Mouse (Mus musculus): ENCODE results near the gene Pdss1. TPM values are rescaled to one million over a fixed set of nuclear protein-coding genes. Genes with fewer than 3 reads are reported as not detected.
"Not testable (repeated sequence)": the region's sequence is repeated elsewhere in the genome, so short reads cannot be mapped to it uniquely, and the experiment has no call there.

The Pdss1 gene
- 19.1 and 22.8 TPM in 2 replicates for polyA plus RNA-seq (2015; fragmentation: Nextera tagmentation; extraction: Ambion mirVana)

DNA sequence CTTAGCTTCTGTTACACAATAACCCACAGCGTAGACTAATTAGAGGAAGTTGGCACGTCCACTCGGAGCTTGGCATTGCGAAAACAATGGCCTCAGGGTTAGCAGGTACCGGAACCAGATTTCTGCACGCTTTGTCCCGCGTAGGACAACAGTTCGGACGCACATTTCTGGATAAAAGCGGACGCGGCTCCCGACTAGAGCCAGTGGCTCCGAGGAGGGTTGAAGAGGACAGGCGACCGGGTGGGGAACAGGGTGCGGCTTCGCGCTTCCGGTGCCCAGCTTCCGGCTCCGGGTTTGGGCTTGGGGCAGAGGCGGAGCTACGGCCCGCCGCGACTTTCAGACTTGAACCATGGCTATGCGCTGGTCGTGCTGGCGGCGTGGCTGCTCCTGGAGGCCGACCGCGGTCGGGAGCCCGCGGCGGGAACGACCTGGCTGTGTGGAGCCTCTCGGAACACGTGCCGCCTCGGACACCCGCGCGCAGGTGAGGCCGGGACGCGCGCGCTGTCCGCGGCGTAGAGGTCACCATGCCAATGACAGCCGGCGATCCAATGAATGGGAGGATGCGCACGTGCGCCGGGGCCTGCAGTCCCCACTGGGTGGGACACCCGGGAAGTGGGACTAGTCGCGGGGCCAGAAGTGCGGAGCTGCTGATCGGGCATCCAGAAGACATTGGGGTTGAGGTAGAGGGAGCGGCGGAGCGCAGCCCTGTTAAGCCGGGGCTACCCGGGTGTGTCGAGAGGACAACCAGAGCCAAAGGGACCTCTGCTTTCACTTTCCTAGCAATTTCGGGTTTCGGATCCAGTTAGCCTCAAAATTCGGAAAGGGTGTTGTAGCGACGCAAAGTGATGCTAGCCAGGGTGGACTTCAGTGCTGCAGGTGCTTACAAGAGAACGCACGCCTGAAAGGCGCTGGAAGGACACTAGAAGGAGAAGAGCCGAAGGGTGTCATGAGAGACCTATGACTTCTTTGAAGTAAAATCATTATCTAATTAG is at the start of gene Pdss1:
Pdss1 (plus strand) TSS at position 241 of the 992 bp plus-strand sequence.
- Histone ChIP-seq H3K9me3 (replicated peaks) (no peaks in the 10 kb centered on the region), H3K4me3 (replicated peaks) (peak within 1 kb of the TSS; percentile 93), H3K27ac (peak within 1 kb of the TSS; percentile 84), H3K27me3 (no peaks in the 10 kb centered on the region), H3K36me3 (peaks cover 4% of the 10 kb centered on the region), H3K4me2 (peak within 1 kb of the TSS; percentile 74), H3K4me1 (replicated peaks) (peaks cover 20% of the 10 kb centered on the region), H3K9ac (peak within 1 kb of the TSS; percentile 89)
- ATAC-seq (ENCODE audit: low read depth) (peak; percentile 99), DNase-seq (peak; percentile 85)
- WGBS (ENCODE audit: insufficient replicate concordance), result under 1% methylated on average over 81 of the region's 81 CpGs

DNA sequence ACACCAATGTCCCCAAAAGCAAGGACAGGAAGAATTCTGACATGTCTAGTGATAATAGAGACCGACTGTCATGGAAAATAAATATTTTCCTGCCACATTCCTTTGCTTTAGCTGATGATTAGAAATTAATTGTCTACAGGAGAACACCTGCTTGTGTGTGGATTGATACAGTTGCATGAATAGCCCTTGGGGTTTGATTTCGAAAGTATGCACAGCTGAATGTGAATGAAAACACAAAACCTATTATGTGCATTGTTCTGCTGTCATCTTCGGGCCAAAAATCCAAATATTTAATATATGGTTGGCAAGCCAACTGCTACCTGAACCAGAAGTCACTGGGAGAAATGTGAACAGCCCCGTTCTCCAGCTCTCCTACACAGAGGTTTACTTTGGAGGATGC is 43.4 kb upstream of the Pdss1 start:
- no peak overlapping the region for H3K4me2 ChIP-seq
- no peaks in the 10 kb centered on the region for H3K27me3 ChIP-seq
- DNase-seq (no peak), ATAC-seq (ENCODE audit: low read depth) (no peak)
- WGBS (ENCODE audit: insufficient replicate concordance), result 70% methylated on average over 4 of the region's 4 CpGs
- no peaks in the 10 kb centered on the region for H3K4me1 ChIP-seq (replicated peaks)
- no peaks in the 10 kb centered on the region for H3K9me3 ChIP-seq (replicated peaks)
- H3K27ac ChIP-seq, result no peak overlapping the region
- no peak overlapping the region for H3K4me3 ChIP-seq (replicated peaks)
- H3K9ac ChIP-seq, result no peak overlapping the region
- peaks cover 15% of the 10 kb centered on the region for H3K36me3 ChIP-seq

DNA sequence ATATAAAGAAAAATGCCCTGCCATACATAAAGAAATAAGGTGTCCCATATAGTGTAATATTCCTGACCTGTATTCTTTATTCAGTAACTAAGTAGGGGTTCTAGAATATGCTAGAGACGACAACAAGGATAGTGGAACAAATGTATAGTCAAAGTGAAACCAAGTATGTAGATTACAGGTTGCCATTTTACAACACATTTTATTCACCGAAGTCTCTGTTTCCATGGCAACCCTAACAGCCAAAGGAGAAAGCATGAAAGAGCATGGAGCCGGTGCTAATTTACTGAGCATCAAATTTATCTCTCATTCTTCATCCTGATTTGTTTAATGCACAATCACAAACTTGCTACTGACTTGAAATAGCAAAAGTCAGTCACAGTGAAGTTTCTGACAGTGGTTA is 37.8 kb upstream of the Pdss1 start:
- no peak for ATAC-seq (ENCODE audit: low read depth)
- H3K36me3 ChIP-seq, result peaks cover 15% of the 10 kb centered on the region
- no peak overlapping the region for H3K4me2 ChIP-seq
- no peaks in the 10 kb centered on the region for H3K9me3 ChIP-seq (replicated peaks)
- H3K4me3 ChIP-seq (replicated peaks), result no peak overlapping the region
- no peaks in the 10 kb centered on the region for H3K4me1 ChIP-seq (replicated peaks)
- no peak for DNase-seq
- H3K9ac ChIP-seq, result no peak overlapping the region
- WGBS (ENCODE audit: insufficient replicate concordance), result 82% methylated on average over 3 of the region's 3 CpGs
- H3K27ac ChIP-seq, result no peak overlapping the region
- no peaks in the 10 kb centered on the region for H3K27me3 ChIP-seq

DNA sequence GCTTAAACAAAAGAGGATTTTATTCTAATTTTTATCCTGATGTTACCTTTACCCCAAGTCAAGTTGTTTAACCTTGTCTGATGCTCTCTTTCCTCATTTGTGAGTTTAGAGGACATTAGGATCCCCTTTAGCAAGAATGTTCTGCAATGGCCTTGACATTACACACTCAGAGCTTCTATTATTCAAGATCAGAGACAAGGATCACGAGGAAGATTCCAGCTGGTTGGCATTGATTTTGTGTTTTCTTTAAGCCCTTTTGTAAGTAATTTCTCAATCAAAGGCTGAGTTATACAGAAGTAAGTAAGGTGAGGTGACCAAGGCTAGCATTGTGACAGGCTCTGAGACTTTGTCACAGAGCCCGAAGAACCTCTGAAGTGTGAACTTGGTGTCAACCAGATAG is 33.1 kb upstream of the Pdss1 start:
- no peaks in the 10 kb centered on the region for H3K9me3 ChIP-seq (replicated peaks)
- H3K9ac ChIP-seq, result no peak overlapping the region
- H3K36me3 ChIP-seq, result no peaks in the 10 kb centered on the region
- no peak overlapping the region for H3K4me3 ChIP-seq (replicated peaks)
- DNase-seq, result no peak
- no peaks in the 10 kb centered on the region for H3K4me1 ChIP-seq (replicated peaks)
- ATAC-seq (ENCODE audit: low read depth), result no peak
- H3K4me2 ChIP-seq, result no peak overlapping the region
- WGBS (ENCODE audit: insufficient replicate concordance), result 67% methylated on average over 2 of the region's 2 CpGs
- no peaks in the 10 kb centered on the region for H3K27me3 ChIP-seq
- H3K27ac ChIP-seq, result no peak overlapping the region

DNA sequence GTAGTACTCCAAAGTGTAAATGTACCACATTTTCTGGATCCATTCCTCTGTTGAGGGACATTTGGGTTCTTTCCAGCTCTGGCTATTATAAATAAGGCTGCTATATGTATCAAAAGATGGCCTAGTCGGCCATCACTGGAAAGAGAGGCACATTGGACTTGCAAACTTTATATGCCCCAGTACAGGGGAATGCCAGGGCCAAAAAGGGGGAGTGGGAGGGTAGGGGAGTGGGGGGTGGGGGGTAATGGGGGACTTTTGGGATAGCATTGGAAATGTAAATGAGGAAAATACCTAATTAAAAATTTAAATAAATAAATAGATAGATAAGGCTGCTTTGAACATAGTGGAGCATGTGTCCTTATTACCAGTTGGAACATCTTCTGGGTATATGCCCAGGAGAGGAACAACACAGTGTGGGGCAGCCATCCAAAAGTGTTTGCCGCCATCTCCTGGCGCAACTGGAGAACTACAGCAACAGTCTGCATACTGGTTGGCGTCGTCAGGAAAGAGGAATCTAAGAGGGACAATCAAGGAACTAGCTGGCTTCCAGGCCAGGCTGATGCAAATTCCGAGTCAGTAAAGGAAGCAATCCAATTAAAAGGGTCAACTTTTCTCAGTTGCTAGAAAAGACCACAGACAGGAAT is 30.8 kb upstream of the Pdss1 start:
- peak; percentile 68; the same call in 1 of the 2 replicates for ATAC-seq (ENCODE audit: low read depth)
- H3K4me1 ChIP-seq (replicated peaks); H3K9ac ChIP-seq; H3K4me2 ChIP-seq; H3K27ac ChIP-seq; H3K4me3 ChIP-seq (replicated peaks); H3K27me3 ChIP-seq; H3K9me3 ChIP-seq (replicated peaks): not testable (repeated sequence)
- peaks cover 14% of the 10 kb centered on the region; the same call in 1 of the 2 replicates for H3K36me3 ChIP-seq
- peak; percentile 33 for DNase-seq
- WGBS (ENCODE audit: insufficient replicate concordance), result 4% methylated on average over 6 of the region's 6 CpGs

DNA sequence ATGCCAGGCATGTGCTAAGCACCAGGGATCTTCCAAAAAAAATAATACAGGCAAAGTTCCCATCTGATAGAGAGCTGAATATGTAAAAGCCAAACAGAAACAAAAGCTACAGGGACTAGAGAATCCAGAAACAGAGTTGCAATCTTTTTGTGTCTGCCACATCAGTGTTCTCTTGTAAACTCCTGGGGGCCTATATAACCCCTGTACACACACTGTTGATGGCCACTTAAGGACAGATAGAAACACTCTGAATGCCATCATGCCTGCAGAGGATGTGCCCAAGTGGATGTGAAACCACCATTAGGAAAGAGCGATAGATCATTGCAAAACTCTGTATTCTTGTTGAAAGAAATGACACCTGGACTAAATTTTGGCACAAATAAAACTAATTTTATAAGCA is 29.5 kb upstream of the Pdss1 start:
- Histone ChIP-seq H3K27me3 (no peaks in the 10 kb centered on the region), H3K4me3 (replicated peaks) (no peak overlapping the region), H3K9me3 (replicated peaks) (no peaks in the 10 kb centered on the region), H3K4me2 (no peak overlapping the region), H3K36me3 (peaks cover 17% of the 10 kb centered on the region; the same call in 1 of the 2 replicates), H3K9ac (no peak overlapping the region), H3K27ac (no peak overlapping the region), H3K4me1 (replicated peaks) (no peaks in the 10 kb centered on the region)
- ATAC-seq (ENCODE audit: low read depth) (no peak), DNase-seq (no peak)
- 86% methylated on average over 1 of the region's 1 CpGs for WGBS (ENCODE audit: insufficient replicate concordance)

DNA sequence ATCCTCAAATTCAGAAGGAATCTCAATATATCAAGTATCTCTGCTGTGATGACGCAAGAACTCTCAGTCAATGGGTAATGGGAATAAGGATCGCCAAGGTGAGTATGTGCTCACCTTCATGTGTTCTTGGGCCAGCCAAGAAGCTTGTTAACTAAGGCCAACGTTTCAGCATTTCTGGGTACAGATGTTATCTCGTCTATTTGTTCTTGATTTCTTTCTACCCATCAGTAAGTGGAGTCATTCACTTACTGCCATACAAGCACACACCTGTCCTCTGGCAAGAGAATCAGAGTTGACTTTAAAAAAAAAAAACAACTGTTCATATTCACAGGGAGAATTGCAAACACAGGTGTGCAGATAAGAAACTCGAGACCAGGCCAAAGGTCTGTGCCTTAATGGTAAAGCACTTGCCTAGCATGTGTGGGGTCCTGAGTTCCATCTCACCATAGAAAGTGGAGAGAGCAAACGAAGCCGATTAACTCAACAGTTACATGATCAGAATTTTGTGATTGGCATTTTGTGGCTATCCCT is 28.4 kb upstream of the Pdss1 start:
- DNase-seq (no peak), ATAC-seq (ENCODE audit: low read depth) (no peak)
- Histone ChIP-seq H3K27ac (no peak overlapping the region), H3K36me3 (peaks cover 17% of the 10 kb centered on the region), H3K4me2 (no peak overlapping the region), H3K4me1 (replicated peaks) (no peaks in the 10 kb centered on the region), H3K9me3 (replicated peaks) (no peaks in the 10 kb centered on the region), H3K27me3 (no peaks in the 10 kb centered on the region), H3K9ac (no peak overlapping the region), H3K4me3 (replicated peaks) (no peak overlapping the region)
- WGBS (ENCODE audit: insufficient replicate concordance), result 72% methylated on average over 7 of the region's 7 CpGs

DNA sequence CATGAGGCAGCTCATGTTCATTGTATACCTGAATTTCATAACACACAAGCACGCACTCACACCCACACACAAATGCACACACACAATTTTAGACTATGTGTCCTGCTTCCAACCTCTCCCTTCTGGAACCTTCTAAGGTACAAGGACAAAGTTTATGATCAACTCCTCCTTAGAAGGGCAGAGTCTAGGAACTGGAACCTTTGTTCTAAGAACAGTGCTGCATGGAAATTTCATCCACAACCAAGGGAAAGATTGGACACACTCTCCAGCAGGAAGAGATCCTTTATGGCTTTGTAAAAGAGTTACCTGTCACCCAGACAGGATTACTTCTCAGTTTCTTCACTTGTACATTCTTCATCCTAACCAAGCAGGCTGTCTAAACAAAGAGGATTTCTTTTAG is 22.2 kb upstream of the Pdss1 start:
- Histone ChIP-seq H3K4me1 (replicated peaks) (no peaks in the 10 kb centered on the region), H3K4me3 (replicated peaks) (no peak overlapping the region), H3K4me2 (no peak overlapping the region), H3K9me3 (replicated peaks) (no peaks in the 10 kb centered on the region), H3K27ac (no peak overlapping the region), H3K36me3 (peaks cover 17% of the 10 kb centered on the region), H3K9ac (no peak overlapping the region), H3K27me3 (no peaks in the 10 kb centered on the region)
- no peak for ATAC-seq (ENCODE audit: low read depth)
- DNase-seq, result no peak
- WGBS (ENCODE audit: insufficient replicate concordance), result 71% methylated on average over 1 of the region's 1 CpGs

DNA sequence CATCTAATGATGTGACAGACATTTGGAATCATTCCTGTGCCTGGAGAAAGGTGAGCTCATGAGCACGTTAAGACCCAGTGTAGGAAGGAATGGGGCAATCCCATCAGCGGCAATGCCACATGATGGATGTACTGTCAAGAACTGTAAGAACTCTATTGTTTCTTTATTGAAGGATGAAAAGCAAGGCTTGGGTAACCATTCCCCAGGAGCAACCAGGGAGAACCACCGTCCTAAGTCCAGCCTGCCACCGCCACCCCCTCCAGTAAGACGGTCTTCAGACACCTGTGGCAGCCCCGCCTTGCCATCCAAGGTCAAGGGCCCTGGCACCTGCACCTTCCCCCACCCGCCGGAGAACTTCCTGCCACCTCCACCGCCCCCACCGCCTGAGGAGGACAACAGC is 20.7 kb upstream of the Pdss1 start:
- H3K4me3 ChIP-seq (replicated peaks), result no peak overlapping the region
- no peaks in the 10 kb centered on the region for H3K9me3 ChIP-seq (replicated peaks)
- DNase-seq, result no peak
- H3K36me3 ChIP-seq, result peaks cover 7% of the 10 kb centered on the region
- WGBS (ENCODE audit: insufficient replicate concordance), result 76% methylated on average over 10 of the region's 10 CpGs
- no peaks in the 10 kb centered on the region for H3K4me1 ChIP-seq (replicated peaks)
- no peak overlapping the region for H3K27ac ChIP-seq
- no peak overlapping the region for H3K9ac ChIP-seq
- ATAC-seq (ENCODE audit: low read depth), result no peak
- H3K4me2 ChIP-seq, result no peak overlapping the region
- no peaks in the 10 kb centered on the region for H3K27me3 ChIP-seq

DNA sequence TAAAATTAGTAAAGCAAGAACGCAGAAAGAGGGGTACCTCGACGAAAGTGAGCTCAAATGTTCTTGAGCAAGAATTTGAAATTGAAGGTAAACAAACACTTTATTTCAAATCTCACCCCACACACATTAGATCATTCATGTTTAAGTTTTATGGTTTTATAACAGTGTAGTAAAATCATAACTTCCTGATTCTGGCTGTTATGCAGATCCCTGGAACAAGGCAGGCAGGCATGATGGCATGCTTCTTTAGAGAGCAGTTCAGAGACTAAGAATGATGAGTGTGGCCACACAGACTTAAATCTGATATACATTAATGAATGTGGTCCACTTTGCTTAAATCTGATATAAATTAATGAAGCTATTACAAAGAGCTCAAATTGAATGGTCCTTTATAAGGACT is 18.7 kb upstream of the Pdss1 start:
- Histone ChIP-seq H3K4me3 (replicated peaks) (no peak overlapping the region), H3K27ac (no peak overlapping the region), H3K9me3 (replicated peaks) (no peaks in the 10 kb centered on the region), H3K4me1 (replicated peaks) (no peaks in the 10 kb centered on the region), H3K9ac (no peak overlapping the region), H3K27me3 (no peaks in the 10 kb centered on the region), H3K4me2 (no peak overlapping the region), H3K36me3 (peaks cover 5% of the 10 kb centered on the region; the same call in 1 of the 2 replicates)
- no peak for DNase-seq
- ATAC-seq (ENCODE audit: low read depth), result no peak
- WGBS (ENCODE audit: insufficient replicate concordance), result 78% methylated on average over 3 of the region's 3 CpGs

DNA sequence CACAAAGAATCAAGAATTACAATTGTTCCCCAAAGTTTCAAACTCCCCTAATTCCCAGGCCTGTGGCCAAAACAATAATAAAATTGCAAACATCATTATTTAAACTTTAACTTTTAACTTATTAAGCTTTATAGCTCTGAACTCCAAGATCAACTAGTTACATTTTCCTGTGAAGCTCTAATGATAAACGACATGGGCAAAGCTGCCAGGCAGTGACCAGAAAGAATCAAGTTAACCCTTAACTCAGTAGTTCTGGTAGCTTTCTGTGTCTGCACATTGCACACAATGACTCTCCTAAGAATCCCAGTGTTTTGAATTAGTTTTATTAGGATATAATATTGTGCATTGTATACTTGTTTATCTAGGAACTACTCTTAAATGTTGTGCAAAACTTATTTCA is 16.5 kb upstream of the Pdss1 start:
- H3K27me3 ChIP-seq, result no peaks in the 10 kb centered on the region
- ATAC-seq (ENCODE audit: low read depth) (no peak), DNase-seq (no peak)
- H3K36me3 ChIP-seq, result peaks cover 5% of the 10 kb centered on the region; the same call in 1 of the 2 replicates
- H3K4me1 ChIP-seq (replicated peaks), result no peaks in the 10 kb centered on the region
- no peak overlapping the region for H3K4me3 ChIP-seq (replicated peaks)
- 29% methylated on average over 1 of the region's 1 CpGs for WGBS (ENCODE audit: insufficient replicate concordance)
- H3K4me2 ChIP-seq, result no peak overlapping the region
- H3K9ac ChIP-seq, result no peak overlapping the region
- no peak overlapping the region for H3K27ac ChIP-seq
- H3K9me3 ChIP-seq (replicated peaks), result no peaks in the 10 kb centered on the region

Data from liver, embryonic 13.5 days (tissue).